Mouse (Mus musculus) thymus, adult 2 months (tissue): ENCODE measurements around the gene Cacna1h. TPM values are rescaled to one million over a fixed set of nuclear protein-coding genes. Genes with fewer than 3 reads are reported as not detected.

Experiments used
- DNase-seq: peaks from one replicate; pipeline ENCODE4 v3.0.0; 2021
- H3K27ac ChIP-seq: fragments of 200-500 bp; 2 replicates; pipeline ENCODE4 v1.5.1; 2012; ENCODE audit warnings: low read length, control low read depth; ENCODE audit not compliant: control insufficient read depth, insufficient read depth
- H3K27me3 ChIP-seq: fragments of 200-500 bp; 2 replicates; pipeline ENCODE4 v1.6.1; 2012; ENCODE audit warnings: mild to moderate bottlenecking, low read length, moderate library complexity, mixed read lengths; ENCODE audit not compliant: control insufficient read depth, insufficient read depth
- H3K36me3 ChIP-seq: fragments of 200-500 bp; 2 replicates; pipeline ENCODE4 v1.6.1; 2012; ENCODE audit warnings: mild to moderate bottlenecking, low read length, moderate library complexity; ENCODE audit not compliant: control insufficient read depth, insufficient read depth
- H3K4me1 ChIP-seq: fragments of 200-500 bp; replicated peaks from 2 replicates; pipeline ENCODE4 v1.6.1; 2012; ENCODE audit warnings: low read length; ENCODE audit not compliant: control insufficient read depth, insufficient read depth
- H3K4me3 ChIP-seq: fragments of 200-500 bp; 2 replicates; pipeline ENCODE4 v1.5.1; 2012; ENCODE audit warnings: mild to moderate bottlenecking, low read length, control low read depth, moderate library complexity; ENCODE audit not compliant: control insufficient read depth, insufficient read depth
- CTCF ChIP-seq: fragments of 200-500 bp; IDR thresholded peaks from 2 replicates; pipeline ENCODE4 v1.5.1; 2012; ENCODE audit warnings: mild to moderate bottlenecking, control low read depth, low read length, moderate library complexity, borderline replicate concordance; ENCODE audit not compliant: control insufficient read depth, poor library complexity, insufficient read depth; ENCODE audit errors: extremely low read depth
- POLR2A ChIP-seq: fragments of 200-500 bp; IDR thresholded peaks from 2 replicates; pipeline ENCODE4 v1.6.1; 2012; ENCODE audit warnings: mild to moderate bottlenecking, low read length, control low read depth, moderate library complexity; ENCODE audit not compliant: control insufficient read depth, poor library complexity, insufficient read depth; ENCODE audit errors: extremely low read depth
- WGBS: fragments of 180-500 bp; shearing (Covaris S2); methylation state at CpG from one replicate; pipeline ENCODE4 v1.1.7; 2018; 5-methylcytosine and 5-hydroxymethylcytosine counted together
- polyA plus RNA-seq: library from polyadenylated mRNA; depleted of rRNA; stranded (reverse); fragments of >200 nt; gene quantifications from 2 replicates; pipeline ENCODE4 v1.2.3, GENCODE M21; 2012

Cacna1h gene
- polyA plus RNA-seq, 1 experiment = 4.3 TPM

GRCm38 (mm10) chr17:25450329-25450728 lies 16.7 kb upstream of the Cacna1h start:
- H3K27me3 ChIP-seq = no peaks in the 10 kb centered on the region
- TF ChIP-seq CTCF (no peak), POLR2A (no peak)
- 70% methylated on average over 4 of the region's 4 CpGs for WGBS
- no peak overlapping the region for H3K4me3 ChIP-seq
- no peak overlapping the region for H3K27ac ChIP-seq
- H3K4me1 ChIP-seq = no peaks in the 10 kb centered on the region
- no peak for DNase-seq
- H3K36me3 ChIP-seq = no peaks in the 10 kb centered on the region

- Histone ChIP-seq H3K27ac (no peak overlapping the region), H3K27me3 (no peaks in the 10 kb centered on the region), H3K36me3 (no peaks in the 10 kb centered on the region), H3K4me3 (no peak overlapping the region), H3K4me1 (no peaks in the 10 kb centered on the region)
- DNase-seq = no peak
- WGBS = 84% methylated on average over 12 of the region's 12 CpGs
- TF ChIP-seq POLR2A (no peak), CTCF (no peak)
These were observed 14.3 kb upstream of the Cacna1h start for GRCm38 (mm10) chr17:25447865-25448264.

- no peaks in the 10 kb centered on the region for H3K4me1 ChIP-seq
- H3K27me3 ChIP-seq = no peaks in the 10 kb centered on the region
- 95% methylated on average over 3 of the region's 3 CpGs for WGBS
- H3K36me3 ChIP-seq = no peaks in the 10 kb centered on the region
- TF ChIP-seq CTCF = no peak
- no peak for TF ChIP-seq POLR2A
- no peak overlapping the region for H3K27ac ChIP-seq
- no peak for DNase-seq
- H3K4me3 ChIP-seq = no peak overlapping the region
These were observed 12.3 kb upstream of the Cacna1h start for GRCm38 (mm10) chr17:25445841-25446240.

- DNase-seq = no peak
- TF ChIP-seq POLR2A (no peak), CTCF (no peak)
- Histone ChIP-seq H3K4me3 (no peak overlapping the region), H3K27me3 (no peaks in the 10 kb centered on the region), H3K27ac (no peak overlapping the region), H3K36me3 (no peaks in the 10 kb centered on the region), H3K4me1 (no peaks in the 10 kb centered on the region)
- 28% methylated on average over 4 of the region's 4 CpGs for WGBS
These were observed 11.5 kb upstream of the Cacna1h start for GRCm38 (mm10) chr17:25445074-25445473.

GRCm38 (mm10) chr17:25442889-25443288 lies 9.3 kb upstream of the Cacna1h start:
- DNase-seq = no peak
- no peaks in the 10 kb centered on the region for H3K36me3 ChIP-seq
- 32% methylated on average over 3 of the region's 3 CpGs for WGBS
- H3K27me3 ChIP-seq = no peaks in the 10 kb centered on the region
- no peaks in the 10 kb centered on the region for H3K4me1 ChIP-seq
- TF ChIP-seq CTCF = no peak
- no peak for TF ChIP-seq POLR2A
- no peak overlapping the region for H3K4me3 ChIP-seq
- H3K27ac ChIP-seq = no peak overlapping the region

- no peak for DNase-seq
- no peaks in the 10 kb centered on the region for H3K36me3 ChIP-seq
- H3K4me1 ChIP-seq = no peaks in the 10 kb centered on the region
- 76% methylated on average over 6 of the region's 6 CpGs for WGBS
- TF ChIP-seq POLR2A = no peak
- TF ChIP-seq CTCF = no peak
- H3K27me3 ChIP-seq = no peaks in the 10 kb centered on the region
- H3K4me3 ChIP-seq = no peak overlapping the region
- no peak overlapping the region for H3K27ac ChIP-seq
These were observed 7.8 kb upstream of the Cacna1h start for GRCm38 (mm10) chr17:25441417-25441816.

GRCm38 (mm10) chr17:25433223-25433616 lies 363 bp downstream of the Cacna1h start:
- 3% methylated on average over 38 of the region's 40 CpGs for WGBS
- Histone ChIP-seq H3K4me1 (no peaks in the 10 kb centered on the region; the same call in 1 of the 2 replicates), H3K36me3 (no peaks in the 10 kb centered on the region), H3K27me3 (peaks cover 3% of the 10 kb centered on the region; the same call in 1 of the 2 replicates), H3K27ac (no peak overlapping the region), H3K4me3 (peak overlapping the region; percentile 11; the same call in 1 of the 2 replicates)
- DNase-seq = peak; percentile 5
- no peak for TF ChIP-seq POLR2A
- no peak for TF ChIP-seq CTCF
